Mouse (Mus musculus) ES-E14 (cell line): ENCODE measurements at regions not wholly inside any gene's neighbourhood (a gene's known extent, or its start where the extent isn't known, plus 50 kb on each side); places are given as distances from the start of the nearest gene placed in this dataset.

Source experiments
- DNase-seq: peaks from one replicate; pipeline ENCODE4 v3.0.0-alpha.2; 2013; ENCODE audit warnings: low read depth, low spot score
- H3K27ac ChIP-seq: 2 replicates; pipeline ENCODE4 v1.5.1; 2012; ENCODE audit warnings: low read depth, mild to moderate bottlenecking, low read length, moderate library complexity, mixed read lengths; ENCODE audit not compliant: poor library complexity, insufficient read depth, severe bottlenecking
- H3K36me3 ChIP-seq: 2 replicates; pipeline ENCODE4 v1.6.1; 2012; ENCODE audit warnings: mild to moderate bottlenecking, low read length, moderate library complexity, mixed read lengths; ENCODE audit not compliant: control insufficient read depth, poor library complexity, insufficient read depth, severe bottlenecking
- H3K4me1 ChIP-seq, 2 experiments: fragments of 150-350 bp in 1 of 2; sonication (generic) in 1 of 2; 2 replicates each; pipeline ENCODE4 v1.6.1; 2012; ENCODE audit warnings: low read length in 2 of 2, mild to moderate bottlenecking in 1 of 2, mixed read lengths in 1 of 2; ENCODE audit not compliant: control insufficient read depth in 2 of 2, insufficient read depth in 2 of 2, poor library complexity in 1 of 2
- H3K4me3 ChIP-seq, 2 experiments: fragments of 150-350 bp in 1 of 2; sonication (generic) in 1 of 2; 2 replicates each; pipeline ENCODE4 v1.5.1; 2012; ENCODE audit warnings: low read length in 2 of 2, low read depth in 1 of 2, mild to moderate bottlenecking in 1 of 2, mixed read lengths in 1 of 2; ENCODE audit not compliant: insufficient read depth in 1 of 2, poor library complexity in 1 of 2, severe bottlenecking in 1 of 2
- H3K9ac ChIP-seq: 2 replicates; pipeline ENCODE4 v1.6.1; 2012; ENCODE audit warnings: low read depth, mild to moderate bottlenecking, low read length, mixed read lengths; ENCODE audit not compliant: poor library complexity, insufficient read depth, severe bottlenecking
- H3K9me3 ChIP-seq: fragments of 150-350 bp; sonication (generic); 2 replicates; pipeline ENCODE4 v1.6.1; 2012; ENCODE audit warnings: low read depth, mild to moderate bottlenecking, low read length; ENCODE audit not compliant: control insufficient read depth, insufficient read depth
- CHD2 ChIP-seq: IDR thresholded peaks from 2 replicates; pipeline ENCODE4 v1.6.1; 2014; ENCODE audit warnings: mild to moderate bottlenecking, low read depth, low read length, inconsistent platforms
- HCFC1 ChIP-seq: IDR thresholded peaks from 2 replicates; pipeline ENCODE4 v1.6.1; 2012; ENCODE audit warnings: low read length, inconsistent platforms, borderline replicate concordance; ENCODE audit not compliant: insufficient read depth
- MAFK ChIP-seq: IDR thresholded peaks from 2 replicates; pipeline ENCODE4 v1.6.1; 2014; ENCODE audit warnings: mild to moderate bottlenecking, low read depth, low read length, inconsistent platforms; ENCODE audit not compliant: insufficient read depth
- ZC3H11A ChIP-seq: IDR thresholded peaks from 2 replicates; pipeline ENCODE4 v1.6.1; 2012; ENCODE audit warnings: low read depth, mild to moderate bottlenecking, inconsistent platforms, low read length, borderline replicate concordance
- ZNF384 ChIP-seq: IDR thresholded peaks from 2 replicates; pipeline ENCODE4 v1.6.1; 2012; ENCODE audit warnings: low read depth, low read length, inconsistent platforms
- in situ Hi-C, 2 experiments: fragments of 600-800 bp; cut with MboI; formaldehyde crosslinking; loops; one replicate each; pipeline ENCODE4 v1.15.1; 2025; ENCODE audit warnings: low sequenced_read_pairs in 2 of 2, inconsistent platforms in 1 of 2; ENCODE audit not compliant: unreplicated experiment in 2 of 2

DNA sequence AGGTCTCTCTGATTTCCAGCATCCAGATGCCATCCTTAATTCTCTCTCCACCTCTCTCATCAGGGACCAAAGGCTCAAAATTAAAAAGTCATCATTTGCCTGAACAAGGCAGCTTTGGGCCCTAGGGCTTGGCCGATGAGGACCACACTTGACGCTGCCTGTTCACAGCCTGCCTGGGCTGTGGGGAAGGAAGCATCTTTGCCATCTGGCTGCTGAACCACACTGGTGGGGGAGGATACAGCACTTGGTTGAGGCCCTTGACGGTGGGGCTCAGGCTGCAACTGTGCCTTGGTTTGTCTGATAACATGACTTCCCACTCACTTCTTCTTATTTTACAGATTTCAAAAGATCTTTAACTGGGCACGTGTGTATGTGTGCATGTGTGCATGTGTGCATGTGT is 161.5 kb upstream of the N4bp1 start:
- in situ Hi-C loops, result no loop called here
- Histone ChIP-seq H3K9me3 (no peaks in the 10 kb centered on the region), H3K9ac (no peak overlapping the region)

DNA sequence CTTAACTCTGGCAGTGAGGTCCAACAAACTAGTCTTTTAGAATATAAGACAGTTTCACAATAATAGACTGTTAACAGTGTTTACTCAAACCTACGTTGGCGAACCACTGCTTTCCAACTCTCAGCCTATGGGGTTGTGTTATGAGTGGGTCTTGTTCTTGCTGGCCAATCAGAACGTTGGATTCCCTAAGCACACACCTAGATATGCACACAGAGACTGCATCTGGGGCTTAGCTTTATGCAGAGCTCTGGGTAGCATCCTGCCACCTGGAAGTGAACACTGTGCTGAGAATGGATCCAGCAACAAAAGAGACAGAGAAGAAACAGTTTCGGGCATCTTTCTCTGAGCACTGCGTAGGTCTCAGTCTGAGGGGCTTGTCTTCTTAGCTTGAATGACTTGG is 158.0 kb upstream of the N4bp1 start:
- Histone ChIP-seq H3K36me3 (no peaks in the 10 kb centered on the region), H3K4me1 (no peaks in the 10 kb centered on the region; a peak in 1 of 4 replicates), H3K9me3 (no peaks in the 10 kb centered on the region), H3K27ac (no peak overlapping the region), H3K4me3 (no peak overlapping the region), H3K9ac (no peak overlapping the region)
- TF ChIP-seq ZC3H11A (no peak), HCFC1 (no peak), MAFK (no peak), CHD2 (no peak), ZNF384 (no peak)
- no peak for DNase-seq
- in situ Hi-C loops, result no loop called here

More for the DNA sequence above, 161.5 kb upstream of the N4bp1 start:
- H3K4me1 ChIP-seq, result no peaks in the 10 kb centered on the region
- no peaks in the 10 kb centered on the region for H3K36me3 ChIP-seq
- no peak overlapping the region for H3K4me3 ChIP-seq
- no peak for DNase-seq
- no peak overlapping the region for H3K27ac ChIP-seq
- TF ChIP-seq CHD2, result no peak

DNA sequence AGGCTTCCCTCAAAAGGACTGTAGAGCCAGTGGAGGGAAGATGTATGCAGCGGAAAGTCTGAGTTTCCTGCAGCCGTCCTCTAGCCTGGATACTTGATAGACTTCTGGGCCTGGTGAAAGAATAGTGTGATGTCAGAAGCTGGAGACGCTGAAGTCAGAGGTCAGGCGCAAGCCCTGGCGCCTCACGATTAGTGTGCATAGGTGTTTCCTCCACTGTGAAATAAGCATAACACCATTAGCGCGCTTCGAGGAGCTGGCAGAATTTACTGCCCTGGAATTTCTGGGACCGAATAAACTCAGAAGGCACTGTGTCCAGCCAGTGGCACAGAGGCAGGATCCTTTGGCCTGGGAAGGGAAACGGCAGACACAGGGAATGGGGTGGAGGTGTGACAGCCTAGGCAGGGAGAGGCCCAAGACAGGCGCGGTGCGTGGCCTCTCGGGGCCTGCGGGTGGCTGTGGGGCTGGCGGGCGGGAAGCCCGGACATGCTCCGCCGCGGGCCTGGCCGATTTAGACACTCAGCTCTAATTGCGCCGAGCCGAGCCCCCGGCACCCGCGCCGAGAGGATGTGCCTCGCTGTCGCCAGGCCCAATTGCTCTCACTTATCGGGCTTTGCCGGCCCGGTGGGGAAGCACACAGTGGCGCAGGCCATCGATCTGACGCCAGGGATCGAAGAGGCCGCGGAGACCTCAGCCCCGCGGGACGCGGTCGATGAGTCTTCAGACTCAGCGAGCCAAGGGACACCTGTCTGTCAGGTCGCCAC is 152.7 kb upstream of the N4bp1 start:
- H3K4me3 ChIP-seq, result peak overlapping the region; percentile 56 to 73
- TF ChIP-seq HCFC1 (no peak), CHD2 (no peak), MAFK (no peak), ZNF384 (no peak), ZC3H11A (no peak)
- H3K36me3 ChIP-seq, result no peaks in the 10 kb centered on the region
- peak; percentile 13 for DNase-seq
- H3K9me3 ChIP-seq, result no peaks in the 10 kb centered on the region
- peak overlapping the region; percentile 60 for H3K9ac ChIP-seq
- no peaks in the 10 kb centered on the region; a peak in 2 of 4 replicates for H3K4me1 ChIP-seq
- H3K27ac ChIP-seq, result no peak overlapping the region
- in situ Hi-C loops, result no loop called here

GRCm38 (mm10) chr8:87035996-87036395 is 150.9 kb upstream of the N4bp1 start:
- Histone ChIP-seq H3K9me3 (no peaks in the 10 kb centered on the region), H3K27ac (no peak overlapping the region), H3K4me1 (no peaks in the 10 kb centered on the region; a peak in 2 of 4 replicates), H3K36me3 (no peaks in the 10 kb centered on the region), H3K4me3 (no peak overlapping the region), H3K9ac (no peak overlapping the region)
- in situ Hi-C loops, result no loop called here
- peak; percentile 20 for DNase-seq
- TF ChIP-seq MAFK, result no peak
- TF ChIP-seq HCFC1, result no peak
- no peak for TF ChIP-seq CHD2
- TF ChIP-seq ZC3H11A, result no peak
- no peak for TF ChIP-seq ZNF384

DNA sequence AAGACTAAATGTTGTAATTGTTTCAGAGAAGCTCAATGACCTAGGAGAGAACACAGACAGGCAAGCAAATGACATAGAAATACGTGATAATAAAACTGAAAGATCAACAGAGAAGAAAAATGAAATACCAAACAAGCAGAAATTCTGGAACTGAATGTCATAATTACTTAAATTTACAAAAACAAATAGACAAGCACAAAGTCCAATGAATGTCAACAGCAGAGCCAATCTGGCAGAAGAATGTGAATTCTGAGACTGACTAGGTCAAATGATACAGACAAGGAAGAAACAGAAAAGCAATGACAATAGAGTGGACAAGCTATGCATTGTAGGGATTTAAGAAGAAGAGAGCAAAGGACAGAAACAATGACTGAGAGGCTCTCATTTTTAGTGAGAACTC is 143.1 kb upstream of the N4bp1 start:
- no peak overlapping the region for H3K4me3 ChIP-seq
- H3K9ac ChIP-seq, result no peak overlapping the region
- in situ Hi-C loops, result no loop called here
- TF ChIP-seq CHD2 (no peak), HCFC1 (no peak), ZNF384 (no peak), MAFK (no peak), ZC3H11A (no peak)
- no peaks in the 10 kb centered on the region for H3K4me1 ChIP-seq
- no peak for DNase-seq
- no peaks in the 10 kb centered on the region for H3K9me3 ChIP-seq
- H3K36me3 ChIP-seq, result no peaks in the 10 kb centered on the region
- no peak overlapping the region for H3K27ac ChIP-seq
